Mouse (Mus musculus) spleen, adult 2 months (tissue): ENCODE data around the gene Arhgef3. TPM values are rescaled to one million over a fixed set of nuclear protein-coding genes. Genes with fewer than 3 reads are reported as not detected.

Experiments
- DNase-seq, 2 experiments: peaks; one replicate each; pipeline versions ENCODE4 v3.0.0 to v3.0.0-alpha.2; 2012 to 2021; ENCODE audit warnings: low spot score in 2 of 2, low read depth in 1 of 2
- H3K27ac ChIP-seq: fragments of 200-500 bp; 2 replicates; pipeline ENCODE4 v1.5.1; 2012; ENCODE audit warnings: low read length, inconsistent platforms; ENCODE audit not compliant: insufficient read depth
- H3K27me3 ChIP-seq: fragments of 200-500 bp; 2 replicates; pipeline ENCODE4 v1.6.1; 2012; ENCODE audit warnings: mild to moderate bottlenecking, moderate library complexity, low read length, inconsistent platforms; ENCODE audit not compliant: control insufficient read depth, insufficient read depth
- H3K36me3 ChIP-seq: fragments of 200-500 bp; 2 replicates; pipeline ENCODE4 v1.6.1; 2012; ENCODE audit warnings: mild to moderate bottlenecking, low read length, inconsistent platforms; ENCODE audit not compliant: control insufficient read depth, insufficient read depth
- H3K4me1 ChIP-seq: fragments of 200-500 bp; 2 replicates; pipeline ENCODE4 v1.6.1; 2011; ENCODE audit warnings: inconsistent platforms; ENCODE audit not compliant: control insufficient read depth, insufficient read depth, insufficient read length
- H3K4me3 ChIP-seq: fragments of 200-500 bp; 2 replicates; pipeline ENCODE4 v1.5.1; 2011; ENCODE audit warnings: mild to moderate bottlenecking, inconsistent platforms; ENCODE audit not compliant: insufficient read depth, insufficient read length; ENCODE audit errors: extremely low read depth
- CTCF ChIP-seq: fragments of 200-500 bp; IDR thresholded peaks from 2 replicates; pipeline ENCODE4 v1.5.1; 2011; ENCODE audit warnings: mild to moderate bottlenecking, inconsistent platforms; ENCODE audit not compliant: insufficient read depth, insufficient read length, insufficient replicate concordance; ENCODE audit errors: extremely low read depth
- POLR2A ChIP-seq: fragments of 200-500 bp; IDR thresholded peaks from 2 replicates; pipeline ENCODE4 v1.6.1; 2011; ENCODE audit warnings: low read depth, low read length, inconsistent platforms
- WGBS: fragments of 180-500 bp; shearing (Covaris S2); methylation state at CpG from one replicate; pipeline ENCODE4 v1.1.7; 2018; 5-methylcytosine and 5-hydroxymethylcytosine counted together
- polyA plus RNA-seq: library from polyadenylated mRNA; depleted of rRNA; stranded (reverse); fragments of >200 nt; gene quantifications from 2 replicates; pipeline ENCODE4 v1.2.3, GENCODE M21; 2012

Arhgef3 gene
- polyA plus RNA-seq, 1 experiment, result 21.1 TPM

GRCm38 (mm10) chr14:27160762-27161161, 46.1 kb downstream of the Arhgef3 start:
- Histone ChIP-seq H3K27ac (no peak overlapping the region), H3K4me3 (no peak overlapping the region), H3K36me3 (no peaks in the 10 kb centered on the region), H3K4me1 (no peaks in the 10 kb centered on the region), H3K27me3 (no peaks in the 10 kb centered on the region)
- TF ChIP-seq CTCF (no peak), POLR2A (no peak)
- 94% methylated on average over 7 of the region's 7 CpGs for WGBS
- DNase-seq, result no peak

GRCm38 (mm10) chr14:27164639-27165038, 49.9 kb downstream of the Arhgef3 start:
- H3K36me3 ChIP-seq, result no peaks in the 10 kb centered on the region
- TF ChIP-seq CTCF, result no peak
- TF ChIP-seq POLR2A, result no peak
- H3K27ac ChIP-seq, result no peak overlapping the region
- WGBS, result 87% methylated on average over 6 of the region's 6 CpGs
- no peaks in the 10 kb centered on the region for H3K27me3 ChIP-seq
- no peak overlapping the region for H3K4me3 ChIP-seq
- DNase-seq, result no peak
- H3K4me1 ChIP-seq, result no peaks in the 10 kb centered on the region

DNA sequence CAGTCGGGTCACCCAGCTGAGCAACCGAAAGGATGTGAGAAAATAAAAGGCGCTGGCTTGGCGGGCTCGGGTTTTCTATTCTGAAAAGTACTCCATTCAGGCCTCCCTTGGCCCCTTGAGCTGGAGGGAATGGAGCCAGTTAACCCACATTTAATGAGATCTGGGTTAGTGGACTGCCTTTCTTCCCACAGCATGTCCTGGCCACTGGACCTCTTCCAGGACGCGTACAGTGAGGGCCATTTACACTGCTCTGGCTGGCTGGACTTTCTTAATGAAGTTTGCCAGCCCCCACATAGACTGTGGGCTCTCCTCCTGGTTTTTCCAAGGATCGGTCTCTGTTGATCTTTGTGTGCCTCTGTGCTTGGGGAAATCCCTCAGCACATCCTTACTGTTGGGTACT, 52.1 kb downstream of the Arhgef3 start:
- DNase-seq, result no peak

GRCm38 (mm10) chr14:27167177-27167576, 52.5 kb downstream of the Arhgef3 start:
- DNase-seq, result no peak
- H3K4me1 ChIP-seq, result no peaks in the 10 kb centered on the region
- WGBS, result 82% methylated on average over 4 of the region's 4 CpGs
- H3K27ac ChIP-seq, result no peak overlapping the region
- no peaks in the 10 kb centered on the region for H3K27me3 ChIP-seq
- H3K36me3 ChIP-seq, result no peaks in the 10 kb centered on the region
- H3K4me3 ChIP-seq, result no peak overlapping the region
- TF ChIP-seq POLR2A, result no peak
- TF ChIP-seq CTCF, result no peak

More for the DNA sequence above, 52.1 kb downstream of the Arhgef3 start:
- Histone ChIP-seq H3K27me3 (no peaks in the 10 kb centered on the region), H3K36me3 (no peaks in the 10 kb centered on the region), H3K4me3 (no peak overlapping the region), H3K4me1 (no peaks in the 10 kb centered on the region), H3K27ac (no peak overlapping the region)
- TF ChIP-seq CTCF (no peak), POLR2A (no peak)
- 80% methylated on average over 8 of the region's 8 CpGs for WGBS

DNA sequence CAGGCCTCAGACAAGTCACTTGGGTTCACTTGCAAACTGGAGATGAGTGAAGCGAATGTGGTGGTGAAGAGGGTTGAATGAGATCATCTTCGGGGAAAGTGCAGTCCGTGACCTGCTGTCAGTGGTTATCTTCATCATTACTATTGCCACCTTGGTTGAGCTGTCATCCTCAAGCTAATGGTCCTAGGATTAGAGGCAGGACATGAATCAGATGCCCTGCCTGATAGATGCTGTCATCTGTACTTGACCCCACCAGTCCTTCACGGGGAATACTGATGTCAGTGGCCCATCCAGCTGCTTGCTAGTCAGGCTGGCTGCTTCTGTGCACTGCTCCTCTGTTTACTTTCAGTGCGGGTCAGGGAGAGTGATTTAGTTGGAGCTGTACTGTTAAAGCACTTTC, 53.7 kb downstream of the Arhgef3 start:
- no peak overlapping the region for H3K4me3 ChIP-seq
- H3K27ac ChIP-seq, result no peak overlapping the region
- no peaks in the 10 kb centered on the region for H3K27me3 ChIP-seq
- no peak for DNase-seq
- H3K36me3 ChIP-seq, result no peaks in the 10 kb centered on the region
- WGBS, result 88% methylated on average over 5 of the region's 5 CpGs
- TF ChIP-seq CTCF, result no peak
- no peaks in the 10 kb centered on the region for H3K4me1 ChIP-seq

DNA sequence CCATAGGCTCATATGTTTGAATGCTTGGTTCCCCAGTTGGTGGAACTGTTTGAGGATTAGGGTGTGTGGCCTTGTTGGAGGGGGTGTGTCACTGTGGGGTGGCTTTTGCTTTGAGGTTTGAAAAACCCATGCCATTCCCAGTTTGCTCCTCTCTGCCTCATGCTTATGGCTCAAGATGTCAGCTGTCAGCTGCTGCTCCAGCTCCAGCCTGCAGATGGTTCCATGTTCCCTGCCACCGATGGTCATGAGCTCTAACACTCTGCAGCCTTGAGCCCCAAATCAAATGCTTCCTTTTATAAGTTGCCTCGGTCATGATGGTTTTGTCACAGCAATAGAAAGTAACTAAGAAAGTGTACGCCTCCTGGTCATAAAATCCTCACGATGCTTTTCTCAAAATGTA, 54.6 kb downstream of the Arhgef3 start:
- TF ChIP-seq POLR2A (no peak), CTCF (no peak)
- Histone ChIP-seq H3K27ac (no peak overlapping the region), H3K4me1 (no peaks in the 10 kb centered on the region), H3K4me3 (no peak overlapping the region), H3K36me3 (no peaks in the 10 kb centered on the region), H3K27me3 (no peaks in the 10 kb centered on the region)
- whole genome bisulfite sequencing, result 91% methylated on average over 4 of the region's 4 CpGs
- no peak for DNase-seq

DNA sequence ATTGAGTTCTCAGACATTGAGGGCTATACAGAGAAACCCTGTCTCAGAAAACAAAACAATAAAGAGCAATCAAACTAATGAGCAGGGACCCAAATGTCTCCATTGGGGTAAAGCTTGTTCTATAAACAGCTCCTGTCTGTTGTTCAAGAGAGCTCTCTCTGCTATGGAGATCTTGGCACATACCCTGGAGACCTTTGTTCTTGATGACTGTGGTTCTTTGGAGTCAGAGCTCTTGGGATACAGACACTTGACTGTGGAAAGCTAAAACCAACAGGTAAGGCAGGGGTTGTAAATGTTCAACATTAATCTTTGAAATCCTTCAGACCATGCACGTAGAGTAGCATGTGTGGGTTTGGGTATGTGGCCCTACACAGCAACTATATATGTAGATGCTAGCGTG, 55.7 kb downstream of the Arhgef3 start:
- WGBS, result 96% methylated on average over 2 of the region's 2 CpGs
- Histone ChIP-seq H3K4me3 (no peak overlapping the region), H3K27ac (no peak overlapping the region), H3K36me3 (no peaks in the 10 kb centered on the region), H3K4me1 (no peaks in the 10 kb centered on the region), H3K27me3 (no peaks in the 10 kb centered on the region)
- DNase-seq, result no peak
- no peak for TF ChIP-seq POLR2A
- no peak for TF ChIP-seq CTCF
